Mouse (Mus musculus) MEL (cell line): ENCODE results near the gene Tubgcp3.

Source experiments
- BHLHE40 ChIP-seq: IDR thresholded peaks from 2 replicates; pipeline ENCODE4 v1.6.1; 2012; ENCODE audit warnings: low read depth, mild to moderate bottlenecking, inconsistent platforms, low read length, improper control_type of control experiment, borderline replicate concordance
- CHD2 ChIP-seq: IDR thresholded peaks from 2 replicates; pipeline ENCODE4 v1.6.1; 2011; ENCODE audit warnings: low read length, improper control_type of control experiment
- CTCF ChIP-seq, 3 experiments: IDR thresholded peaks in 2 of 3; conservative IDR thresholded peaks in 1 of 3; 2 replicates each; pipeline ENCODE4 v1.5.1; 2011 to 2012; ENCODE audit warnings: low read length in 3 of 3, low read depth in 2 of 3, mild to moderate bottlenecking in 2 of 3, improper control_type of control experiment in 1 of 3, inconsistent platforms in 1 of 3, mixed read lengths in 1 of 3, moderate library complexity in 1 of 3; ENCODE audit not compliant: control insufficient read depth in 1 of 3, insufficient read depth in 1 of 3, poor library complexity in 1 of 3, severe bottlenecking in 1 of 3
- EP300 ChIP-seq, 2 experiments: IDR thresholded peaks; 2 replicates each; pipeline ENCODE4 v1.6.1; 2011; ENCODE audit warnings: improper control_type of control experiment in 2 of 2, low read length in 2 of 2, low read depth in 1 of 2, mild to moderate bottlenecking in 1 of 2
- ETS1 ChIP-seq: IDR thresholded peaks from 2 replicates; pipeline ENCODE4 v1.6.1; 2012; ENCODE audit warnings: low read depth, mild to moderate bottlenecking, inconsistent platforms, low read length, improper control_type of control experiment, moderate library complexity
- GABPA ChIP-seq: IDR thresholded peaks from 2 replicates; pipeline ENCODE4 v1.6.1; 2012; ENCODE audit warnings: low read depth, mild to moderate bottlenecking, inconsistent platforms, low read length, improper control_type of control experiment, moderate library complexity
- JUND ChIP-seq: IDR thresholded peaks from 2 replicates; pipeline ENCODE4 v1.6.1; 2011; ENCODE audit warnings: low read depth, mild to moderate bottlenecking, improper control_type of control experiment, low read length
- NELFE ChIP-seq: IDR thresholded peaks from 2 replicates; pipeline ENCODE4 v1.6.1; 2011; ENCODE audit warnings: low read depth, low read length, improper control_type of control experiment
- POLR2A ChIP-seq, 2 experiments: IDR thresholded peaks; 2 replicates each; pipeline ENCODE4 v1.6.1; 2011 to 2012; ENCODE audit warnings: low read length in 2 of 2, mild to moderate bottlenecking in 2 of 2, control low read depth in 1 of 2, improper control_type of control experiment in 1 of 2, low read depth in 1 of 2, moderate library complexity in 1 of 2; ENCODE audit not compliant: control insufficient read depth in 1 of 2, insufficient read depth in 1 of 2, poor library complexity in 1 of 2
- POLR2AphosphoS2 ChIP-seq: IDR thresholded peaks from 2 replicates; pipeline ENCODE4 v1.6.1; 2011; ENCODE audit warnings: low read length, improper control_type of control experiment
- SIN3A ChIP-seq: IDR thresholded peaks from 2 replicates; pipeline ENCODE4 v1.6.1; 2012; ENCODE audit warnings: low read length, improper control_type of control experiment, inconsistent platforms
- UBTF ChIP-seq: IDR thresholded peaks from 2 replicates; pipeline ENCODE4 v1.6.1; 2012; ENCODE audit warnings: low read depth, mild to moderate bottlenecking, inconsistent platforms, low read length, improper control_type of control experiment, moderate library complexity, borderline replicate concordance; ENCODE audit not compliant: insufficient read depth
- ZC3H11A ChIP-seq: IDR thresholded peaks from 2 replicates; pipeline ENCODE4 v1.6.1; 2012; ENCODE audit warnings: low read depth, mild to moderate bottlenecking, inconsistent platforms, low read length, improper control_type of control experiment
- ZMIZ1 ChIP-seq: IDR thresholded peaks from 2 replicates; pipeline ENCODE4 v1.6.1; 2012; ENCODE audit warnings: low read depth, mild to moderate bottlenecking, inconsistent platforms, low read length, improper control_type of control experiment, moderate library complexity

DNA sequence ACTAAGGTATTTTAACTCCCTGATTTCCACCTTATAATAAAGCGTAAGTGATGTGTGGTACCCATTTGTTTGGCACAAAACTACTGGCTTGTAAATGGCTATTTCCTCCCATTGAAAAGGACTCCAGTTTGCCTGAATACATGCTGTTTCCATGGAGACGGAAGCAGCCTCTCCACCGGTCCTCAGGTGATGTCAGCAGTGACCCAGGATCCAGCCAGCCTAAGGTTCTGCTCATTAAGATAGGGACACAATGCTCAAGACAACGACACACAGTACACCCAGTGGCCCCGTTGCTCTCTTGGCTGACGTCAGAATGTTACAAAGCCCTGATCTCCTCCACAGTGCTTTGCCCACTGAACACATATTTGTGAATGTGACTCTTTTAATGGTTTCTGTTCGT lies 16.8 kb upstream of the Tubgcp3 start:
- no peak for TF ChIP-seq CTCF (IDR thresholded peaks at IDR 0.05 in 2 of 3, conservative IDR thresholded peaks at IDR 0.05 in 1 of 3; ENCODE audit: control insufficient read depth in 1 of 3, insufficient read depth in 1 of 3, low read depth in 2 of 3, low read length in 3 of 3, poor library complexity in 1 of 3, severe bottlenecking in 1 of 3)
- no peak for TF ChIP-seq JUND
- TF ChIP-seq EP300 (IDR thresholded peaks at IDR 0.05; ENCODE audit: low read depth in 1 of 2, low read length in 2 of 2) = no peak
- no peak for TF ChIP-seq UBTF
- TF ChIP-seq CHD2 = no peak
- TF ChIP-seq GABPA = no peak
- TF ChIP-seq ZMIZ1 = no peak
- TF ChIP-seq POLR2A (IDR thresholded peaks at IDR 0.05; ENCODE audit: control insufficient read depth in 1 of 2, insufficient read depth in 1 of 2, low read depth in 1 of 2, low read length in 2 of 2, poor library complexity in 1 of 2) = no peak
- no peak for TF ChIP-seq ETS1
- no peak for TF ChIP-seq SIN3A
- TF ChIP-seq NELFE = no peak
- no peak for TF ChIP-seq POLR2AphosphoS2
- no peak for TF ChIP-seq ZC3H11A
- no peak for TF ChIP-seq BHLHE40
